Mouse (Mus musculus) E14TG2a.4 (cell line): Measurements from ENCODE around the gene Camk2d.

Source experiments
- CTCF ChIP-seq: conservative IDR thresholded peaks from 2 replicates; pipeline ENCODE4 v1.5.1; 2014; ENCODE audit warnings: low read length
- NANOG ChIP-seq: IDR thresholded peaks from 2 replicates; pipeline ENCODE4 v1.6.1; 2014; ENCODE audit warnings: borderline replicate concordance, low read length, mixed read lengths
- POU5F1 ChIP-seq: IDR thresholded peaks from 2 replicates; pipeline ENCODE4 v1.6.1; 2014; ENCODE audit warnings: low read length, borderline replicate concordance

GRCm38 (mm10) chr3:126627968-126628367, 31.9 kb downstream of the Camk2d start:
- TF ChIP-seq CTCF (no peak), POU5F1 (no peak), NANOG (no peak)
